Mouse (Mus musculus): ENCODE data around the gene S100a6. TPM values are rescaled to one million over a fixed set of nuclear protein-coding genes. Genes with fewer than 3 reads are reported as not detected.

The S100a6 gene
- polyA plus RNA-seq, 1 experiment from 2014 or later: 11.8 TPM

GRCm38 (mm10) chr3:90614611-90615251 is 2.0 kb downstream of the S100a6 start:
- no peak for ATAC-seq (ENCODE audit: low read depth)
- Histone ChIP-seq H3K9me3 (ENCODE audit: control insufficient read depth, low read length) (no peaks in the 10 kb centered on the region), H3K27ac (ENCODE audit: low read depth, low read length) (no peak overlapping the region), H3K4me2 (ENCODE audit: low read depth, low read length) (no peak overlapping the region), H3K36me3 (ENCODE audit: control insufficient read depth, insufficient read depth, low read length) (no peaks in the 10 kb centered on the region), H3K4me3 (ENCODE audit: low read depth, low read length) (no peak overlapping the region), H3K27me3 (ENCODE audit: control insufficient read depth, insufficient read depth, low read length) (no peaks in the 10 kb centered on the region), H3K4me1 (ENCODE audit: control insufficient read depth, insufficient read depth, low read length) (no peaks in the 10 kb centered on the region; the same call in 1 of the 2 replicates), H3K9ac (replicated peaks; ENCODE audit: low read depth, low read length) (no peak overlapping the region)
- 81% methylated on average over 11 of the region's 11 CpGs for WGBS

- 14% methylated on average over 7 of the region's 7 CpGs for WGBS
- Histone ChIP-seq H3K9me3 (ENCODE audit: control insufficient read depth, low read length) (no peaks in the 10 kb centered on the region), H3K4me3 (ENCODE audit: low read depth, low read length) (no peak overlapping the region), H3K36me3 (ENCODE audit: control insufficient read depth, insufficient read depth, low read length) (no peaks in the 10 kb centered on the region), H3K4me1 (ENCODE audit: control insufficient read depth, insufficient read depth, low read length) (no peaks in the 10 kb centered on the region; the same call in 1 of the 2 replicates), H3K9ac (replicated peaks; ENCODE audit: low read depth, low read length) (no peak overlapping the region), H3K27me3 (ENCODE audit: control insufficient read depth, insufficient read depth, low read length) (no peaks in the 10 kb centered on the region), H3K27ac (ENCODE audit: low read depth, low read length) (no peak overlapping the region), H3K4me2 (ENCODE audit: low read depth, low read length) (no peak overlapping the region)
- peak; percentile 71; the same call in 1 of the 2 replicates for ATAC-seq (ENCODE audit: low read depth)
Observed at GRCm38 (mm10) chr3:90615415-90615814, 2.7 kb downstream of the S100a6 start.

- Histone ChIP-seq H3K27ac (ENCODE audit: low read depth, low read length) (no peak overlapping the region), H3K36me3 (ENCODE audit: control insufficient read depth, insufficient read depth, low read length) (no peaks in the 10 kb centered on the region), H3K4me2 (ENCODE audit: low read depth, low read length) (no peak overlapping the region), H3K4me3 (ENCODE audit: low read depth, low read length) (no peak overlapping the region), H3K9ac (replicated peaks; ENCODE audit: low read depth, low read length) (no peak overlapping the region), H3K4me1 (ENCODE audit: control insufficient read depth, insufficient read depth, low read length) (no peaks in the 10 kb centered on the region; the same call in 1 of the 2 replicates), H3K9me3 (ENCODE audit: control insufficient read depth, low read length) (no peaks in the 10 kb centered on the region), H3K27me3 (ENCODE audit: control insufficient read depth, insufficient read depth, low read length) (no peaks in the 10 kb centered on the region)
- ATAC-seq (ENCODE audit: low read depth): no peak
- WGBS: 67% methylated on average over 1 of the region's 1 CpGs
Observed at GRCm38 (mm10) chr3:90615911-90616310, 3.2 kb downstream of the S100a6 start.

GRCm38 (mm10) chr3:90617586-90617985 is 4.9 kb downstream of the S100a6 start:
- Histone ChIP-seq H3K27ac (ENCODE audit: low read depth, low read length) (no peak overlapping the region), H3K4me2 (ENCODE audit: low read depth, low read length) (no peak overlapping the region), H3K4me3 (ENCODE audit: low read depth, low read length) (no peak overlapping the region), H3K27me3 (ENCODE audit: control insufficient read depth, insufficient read depth, low read length) (no peaks in the 10 kb centered on the region), H3K9me3 (ENCODE audit: control insufficient read depth, low read length) (no peaks in the 10 kb centered on the region), H3K9ac (replicated peaks; ENCODE audit: low read depth, low read length) (no peak overlapping the region), H3K4me1 (ENCODE audit: control insufficient read depth, insufficient read depth, low read length) (no peaks in the 10 kb centered on the region; the same call in 1 of the 2 replicates), H3K36me3 (ENCODE audit: control insufficient read depth, insufficient read depth, low read length) (no peaks in the 10 kb centered on the region)
- ATAC-seq (ENCODE audit: low read depth): no peak
- WGBS: 25% methylated on average over 1 of the region's 1 CpGs

- Histone ChIP-seq H3K4me3 (ENCODE audit: low read depth, low read length) (no peak overlapping the region), H3K36me3 (ENCODE audit: control insufficient read depth, insufficient read depth, low read length) (no peaks in the 10 kb centered on the region), H3K9me3 (ENCODE audit: control insufficient read depth, low read length) (no peaks in the 10 kb centered on the region), H3K4me2 (ENCODE audit: low read depth, low read length) (no peak overlapping the region), H3K27ac (ENCODE audit: low read depth, low read length) (no peak overlapping the region), H3K9ac (replicated peaks; ENCODE audit: low read depth, low read length) (no peak overlapping the region), H3K4me1 (ENCODE audit: control insufficient read depth, insufficient read depth, low read length) (peaks cover 8% of the 10 kb centered on the region; the same call in 1 of the 2 replicates), H3K27me3 (ENCODE audit: control insufficient read depth, insufficient read depth, low read length) (no peaks in the 10 kb centered on the region)
- WGBS: 64% methylated on average over 7 of the region's 7 CpGs
- ATAC-seq (ENCODE audit: low read depth): no peak
Observed at GRCm38 (mm10) chr3:90621552-90621951, 8.9 kb downstream of the S100a6 start.

GRCm38 (mm10) chr3:90623435-90624071 is 10.9 kb downstream of the S100a6 start:
- H3K27me3 ChIP-seq (ENCODE audit: control insufficient read depth, insufficient read depth, low read length): no peaks in the 10 kb centered on the region
- H3K4me3 ChIP-seq (ENCODE audit: low read depth, low read length): no peak overlapping the region
- peaks cover 8% of the 10 kb centered on the region; the same call in 1 of the 2 replicates for H3K4me1 ChIP-seq (ENCODE audit: control insufficient read depth, insufficient read depth, low read length)
- ATAC-seq (ENCODE audit: low read depth): peak; percentile 66
- no peak overlapping the region for H3K27ac ChIP-seq (ENCODE audit: low read depth, low read length)
- no peaks in the 10 kb centered on the region for H3K9me3 ChIP-seq (ENCODE audit: control insufficient read depth, low read length)
- H3K9ac ChIP-seq (replicated peaks; ENCODE audit: low read depth, low read length): no peak overlapping the region
- no peak overlapping the region for H3K4me2 ChIP-seq (ENCODE audit: low read depth, low read length)
- no peaks in the 10 kb centered on the region for H3K36me3 ChIP-seq (ENCODE audit: control insufficient read depth, insufficient read depth, low read length)
- 10% methylated on average over 2 of the region's 2 CpGs for WGBS

- Histone ChIP-seq H3K36me3 (ENCODE audit: control insufficient read depth, insufficient read depth, low read length) (no peaks in the 10 kb centered on the region), H3K4me1 (ENCODE audit: control insufficient read depth, insufficient read depth, low read length) (peaks cover 8% of the 10 kb centered on the region; the same call in 1 of the 2 replicates), H3K4me2 (ENCODE audit: low read depth, low read length) (no peak overlapping the region), H3K9ac (replicated peaks; ENCODE audit: low read depth, low read length) (no peak overlapping the region), H3K27me3 (ENCODE audit: control insufficient read depth, insufficient read depth, low read length) (no peaks in the 10 kb centered on the region), H3K4me3 (ENCODE audit: low read depth, low read length) (no peak overlapping the region), H3K9me3 (ENCODE audit: control insufficient read depth, low read length) (no peaks in the 10 kb centered on the region), H3K27ac (ENCODE audit: low read depth, low read length) (no peak overlapping the region)
- WGBS: 77% methylated on average over 5 of the region's 5 CpGs
- no peak for ATAC-seq (ENCODE audit: low read depth)
Observed at GRCm38 (mm10) chr3:90625496-90625895, 12.8 kb downstream of the S100a6 start.

GRCm38 (mm10) chr3:90626266-90627021 is 13.8 kb downstream of the S100a6 start:
- H3K36me3 ChIP-seq (ENCODE audit: control insufficient read depth, insufficient read depth, low read length): no peaks in the 10 kb centered on the region
- no peaks in the 10 kb centered on the region for H3K9me3 ChIP-seq (ENCODE audit: control insufficient read depth, low read length)
- peaks cover 8% of the 10 kb centered on the region; the same call in 1 of the 2 replicates for H3K4me1 ChIP-seq (ENCODE audit: control insufficient read depth, insufficient read depth, low read length)
- WGBS: 88% methylated on average over 9 of the region's 9 CpGs
- no peak overlapping the region for H3K9ac ChIP-seq (replicated peaks; ENCODE audit: low read depth, low read length)
- ATAC-seq (ENCODE audit: low read depth): no peak
- no peak overlapping the region for H3K27ac ChIP-seq (ENCODE audit: low read depth, low read length)
- no peak overlapping the region for H3K4me2 ChIP-seq (ENCODE audit: low read depth, low read length)
- H3K27me3 ChIP-seq (ENCODE audit: control insufficient read depth, insufficient read depth, low read length): no peaks in the 10 kb centered on the region
- no peak overlapping the region for H3K4me3 ChIP-seq (ENCODE audit: low read depth, low read length)

GRCm38 (mm10) chr3:90627366-90627765 is 14.7 kb downstream of the S100a6 start:
- Histone ChIP-seq H3K27me3 (ENCODE audit: control insufficient read depth, insufficient read depth, low read length) (no peaks in the 10 kb centered on the region), H3K9me3 (ENCODE audit: control insufficient read depth, low read length) (no peaks in the 10 kb centered on the region), H3K9ac (replicated peaks; ENCODE audit: low read depth, low read length) (no peak overlapping the region), H3K27ac (ENCODE audit: low read depth, low read length) (no peak overlapping the region), H3K36me3 (ENCODE audit: control insufficient read depth, insufficient read depth, low read length) (no peaks in the 10 kb centered on the region), H3K4me1 (ENCODE audit: control insufficient read depth, insufficient read depth, low read length) (peaks cover 8% of the 10 kb centered on the region; the same call in 1 of the 2 replicates), H3K4me2 (ENCODE audit: low read depth, low read length) (no peak overlapping the region), H3K4me3 (ENCODE audit: low read depth, low read length) (no peak overlapping the region)
- no peak for ATAC-seq (ENCODE audit: low read depth)
- 95% methylated on average over 5 of the region's 5 CpGs for WGBS
